Mouse (Mus musculus) CD4-positive helper T cell, adult 2 months (primary cell): ENCODE results near the gene Olfr355.

Experiments used
- DNase-seq: peaks from one replicate; pipeline ENCODE4 v3.0.0-alpha.2; 2012; ENCODE audit warnings: low read depth, missing footprints, low spot score

The Olfr355 gene

GRCm38 (mm10) chr2:36928797-36929196 is at the start of gene Olfr355:
Gene Olfr355 (minus strand): TSS chr2:36928897.
- no peak for DNase-seq

GRCm38 (mm10) chr2:36936821-36937220 is 8.1 kb upstream of the Olfr355 start, which contains the start of gene Olfr356:
Gene Olfr356 (plus strand): TSS chr2:36937121.
- DNase-seq, result no peak

GRCm38 (mm10) chr2:36905380-36905779 is 23.3 kb downstream of the Olfr355 start, which contains the start of gene Olfr354:
Gene Olfr354 (plus strand): TSS chr2:36905680.
- DNase-seq, result no peak

- DNase-seq, result no peak
Observed at GRCm38 (mm10) chr2:36897114-36897513, 31.6 kb downstream of the Olfr355 start.

GRCm38 (mm10) chr2:36892836-36893235 is 35.9 kb downstream of the Olfr355 start, which contains the start of gene Olfr353:
Gene Olfr353 (minus strand): TSS chr2:36892936.
- DNase-seq, result no peak
